Mouse (Mus musculus): ENCODE results near the gene H1foo.

The H1foo gene

GRCm38 (mm10) chr6:115997726-115998311 lies 53.1 kb downstream of the H1foo start:
- in situ Hi-C loops (cut with MboI; ENCODE audit: low sequenced_read_pairs), result loop anchor here (10.0 kb wide), 1 partner anchor 103 kb away; no protein-coding TSS in a partner anchor

GRCm38 (mm10) chr6:115998758-115999157 lies 54.0 kb downstream of the H1foo start:
- in situ Hi-C loops (cut with MboI; ENCODE audit: low sequenced_read_pairs), result loop anchor here (10.0 kb wide), 1 partner anchor 104 kb away; no protein-coding TSS in a partner anchor

- in situ Hi-C loops (cut with MboI; ENCODE audit: low sequenced_read_pairs), result loop anchor here (10.0 kb wide), 1 partner anchor 104 kb away; no protein-coding TSS in a partner anchor
Measured at GRCm38 (mm10) chr6:115999227-115999626, 54.5 kb downstream of the H1foo start.
